Mouse (Mus musculus): Measurements from ENCODE around the gene Fam71f2. TPM values are rescaled to one million over a fixed set of nuclear protein-coding genes. Genes with fewer than 3 reads are reported as not detected.

Gene Fam71f2
- polyA plus RNA-seq (2012; rRNA removed) = 0.78 and 0.97 TPM in 2 replicates

DNA sequence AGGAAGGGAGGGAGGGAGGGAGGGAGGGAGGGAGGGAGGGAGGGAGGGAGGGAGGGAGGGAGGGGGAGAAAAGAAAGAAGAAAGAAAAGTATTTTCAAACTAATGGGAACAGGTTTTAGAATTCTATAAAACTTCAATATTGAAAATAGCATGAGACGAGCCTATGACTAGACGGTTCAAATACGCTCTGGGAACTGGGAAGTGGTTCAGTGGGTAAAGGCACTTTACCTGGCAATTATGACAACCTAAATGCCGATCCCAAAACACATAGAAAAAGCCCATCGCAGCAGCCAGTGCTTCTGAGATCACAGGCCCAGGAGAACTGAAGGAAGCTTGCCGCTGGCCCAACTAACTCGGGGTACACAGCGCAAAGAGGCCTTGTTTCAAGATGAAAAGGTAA lies at the start of gene Fam71f2:
TSS of gene Fam71f2 (plus strand) at position 301 of the 400 bp plus-strand sequence.

DNA sequence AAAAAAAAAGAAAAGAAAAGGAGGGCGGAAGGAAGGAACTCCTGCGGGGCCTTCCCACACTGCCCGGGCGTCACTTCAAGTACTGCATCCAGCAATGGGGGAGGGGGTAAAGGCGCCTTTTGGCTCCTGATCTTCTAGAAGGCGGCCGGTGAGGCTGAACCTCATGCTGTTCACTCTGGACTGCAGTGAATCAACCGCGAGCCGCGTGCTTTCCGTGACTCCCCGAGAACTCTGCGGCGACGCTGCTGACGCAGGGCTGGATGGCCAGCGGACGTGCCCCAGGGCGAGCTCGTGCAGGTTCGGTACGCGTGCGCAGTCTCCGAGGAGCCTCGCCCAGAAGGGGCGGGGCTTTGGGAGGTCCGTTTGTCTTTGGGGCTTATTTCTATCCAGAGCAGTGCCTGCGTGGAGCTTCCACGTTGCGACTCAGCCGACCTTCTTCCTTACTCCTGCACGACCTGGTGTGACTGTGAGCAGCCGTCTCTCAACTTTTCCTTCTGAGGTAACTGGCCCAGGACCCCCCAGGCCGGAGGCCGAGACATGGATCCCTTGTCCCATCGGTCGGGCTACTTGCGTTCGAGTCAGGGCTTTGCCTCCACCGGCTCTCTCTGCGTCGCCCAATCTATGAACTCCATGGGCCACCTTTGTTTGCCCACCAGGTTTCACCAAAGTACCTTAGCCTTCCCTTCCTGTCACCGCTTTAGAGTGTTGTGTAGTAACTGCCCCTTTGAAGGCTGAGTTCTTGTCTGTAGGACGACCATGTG lies 6.9 kb upstream of the Fam71f2 start, which contains the start of gene Hilpda:
TSS of gene Hilpda (plus strand) at position 177 of the 761 bp plus-strand sequence.

DNA sequence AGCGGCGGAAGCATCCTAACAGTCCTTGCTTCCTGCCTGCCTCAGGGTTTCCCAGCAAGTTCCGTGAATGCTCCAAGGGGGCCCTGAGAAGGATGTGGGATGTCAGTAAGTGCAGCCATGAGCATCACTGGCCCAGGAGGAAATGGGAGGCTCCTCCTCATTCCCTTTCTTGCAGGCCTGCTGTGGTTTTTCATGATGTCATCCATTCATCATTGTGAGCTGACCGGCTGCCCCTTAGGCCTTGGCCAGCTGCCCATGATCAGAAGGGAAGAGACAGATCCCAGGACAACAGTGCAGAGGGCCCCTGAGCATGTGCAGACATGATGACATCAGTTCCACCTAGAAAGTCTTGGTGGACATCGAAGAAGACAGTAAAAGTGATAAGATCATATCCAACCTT lies 39.5 kb downstream of the Fam71f2 start, which contains the start of gene Fam71f1:
TSS of gene Fam71f1 (plus strand) at position 262 of the 400 bp plus-strand sequence.

Other genes starting within 250 kb of the Fam71f2 start
- gene Lep, start 219.4 kb upstream of the Fam71f2 start, polyA plus RNA-seq (2012; rRNA removed) = 7.9 and 10.4 TPM in 2 replicates
- gene Rbm28, start 114.6 kb upstream of the Fam71f2 start, polyA plus RNA-seq (2012; rRNA removed) = 5.3 and 6.7 TPM in 2 replicates
- gene Prrt4, start 100.0 kb upstream of the Fam71f2 start, polyA plus RNA-seq (2012; rRNA removed) = 22.1 and 26.0 TPM in 2 replicates
- gene Impdh1, start 63.2 kb upstream of the Fam71f2 start, polyA plus RNA-seq (2012; rRNA removed) = 95.8 and 102 TPM in 2 replicates
- gene Hilpda, start 7.1 kb upstream of the Fam71f2 start, polyA plus RNA-seq (2012; rRNA removed) = 16.4 and 19.0 TPM in 2 replicates
- gene Fam71f1, start 39.5 kb downstream of the Fam71f2 start, polyA plus RNA-seq (2012; rRNA removed) = not detected in 2 replicates
- 50.6 and 64.4 TPM in 2 replicates for gene Calu, start 68.5 kb downstream of the Fam71f2 start, polyA plus RNA-seq (2012; rRNA removed)
- gene Opn1sw, start 108.9 kb downstream of the Fam71f2 start, polyA plus RNA-seq (2012; rRNA removed) = 0.70 and 1.8 TPM in 2 replicates
- gene Ccdc136, start 116.7 kb downstream of the Fam71f2 start, polyA plus RNA-seq (2012; rRNA removed) = 10.6 and 13.4 TPM in 2 replicates
- gene Flnc, start 153.7 kb downstream of the Fam71f2 start, polyA plus RNA-seq (2012; rRNA removed) = 30.3 and 40.6 TPM in 2 replicates
- 265 TPM in 2 replicates for gene Atp6v1f, start 188.1 kb downstream of the Fam71f2 start, polyA plus RNA-seq (2012; rRNA removed)
- not detected in 2 replicates for gene Atp6v1fnb, start 191.8 kb downstream of the Fam71f2 start, polyA plus RNA-seq (2012; rRNA removed)
- 35.8 and 41.1 TPM in 2 replicates for gene Kcp, start 228.4 kb downstream of the Fam71f2 start, polyA plus RNA-seq (2012; rRNA removed)
- 22.0 and 22.5 TPM in 2 replicates for gene Irf5, start 247.0 kb downstream of the Fam71f2 start, polyA plus RNA-seq (2012; rRNA removed)